Mouse (Mus musculus): ENCODE results near the gene Gm28048. TPM values are rescaled to one million over a fixed set of nuclear protein-coding genes. Genes with fewer than 3 reads are reported as not detected.

Gm28048 gene
- total RNA-seq, 2 experiments from 2014 or later: 28.5 to 55.4 TPM

- DNase-seq: peak; percentile 96
These were observed 8.7 kb upstream of the Gm28048 start, which contains the start of gene Cct4 for GRCm38 (mm10) chr11:22990393-22991126. Gene Cct4, plus strand, starts transcription at chr11:22990519.

GRCm38 (mm10) chr11:22989786-22990185, 7.9 kb upstream of the Gm28048 start:
- DNase-seq: no peak

GRCm38 (mm10) chr11:22987357-22987756, 5.5 kb upstream of the Gm28048 start:
- DNase-seq: peak; percentile 28 to 62

GRCm38 (mm10) chr11:22985510-22985909, 3.6 kb upstream of the Gm28048 start:
- DNase-seq: no peak

- DNase-seq: no peak
These were observed 956 bp upstream of the Gm28048 start for GRCm38 (mm10) chr11:22982846-22983245.

- peak in 1 of 2 experiments; percentile 25 for DNase-seq
These were observed 343 bp downstream of the Gm28048 start for GRCm38 (mm10) chr11:22981543-22981950.

- no peak for DNase-seq
These were observed 849 bp downstream of the Gm28048 start for GRCm38 (mm10) chr11:22981041-22981440.

GRCm38 (mm10) chr11:22979221-22979620, 2.7 kb downstream of the Gm28048 start:
- DNase-seq: no peak

- DNase-seq: no peak
These were observed 3.2 kb downstream of the Gm28048 start for GRCm38 (mm10) chr11:22978711-22979110.

GRCm38 (mm10) chr11:22978215-22978614, 3.7 kb downstream of the Gm28048 start:
- DNase-seq: no peak

- DNase-seq: no peak
These were observed 8.3 kb downstream of the Gm28048 start for GRCm38 (mm10) chr11:22973599-22973998.

GRCm38 (mm10) chr11:22972746-22973526, 9.0 kb downstream of the Gm28048 start:
- peak; percentile 86 to 89 for DNase-seq

- peak; percentile 73 to 80 for DNase-seq
These were observed 9.8 kb downstream of the Gm28048 start, which contains the start of gene Zrsr1 for GRCm38 (mm10) chr11:22971835-22972709. Gene Zrsr1, plus strand, starts transcription at chr11:22972005.

- DNase-seq: no peak
These were observed 11.3 kb downstream of the Gm28048 start for GRCm38 (mm10) chr11:22970546-22970945.

- no peak for DNase-seq
These were observed 12.4 kb downstream of the Gm28048 start for GRCm38 (mm10) chr11:22969486-22969885.

GRCm38 (mm10) chr11:22965503-22965902, 16.4 kb downstream of the Gm28048 start:
- peak; percentile 80 to 88 for DNase-seq

GRCm38 (mm10) chr11:22964401-22964800, 17.5 kb downstream of the Gm28048 start:
- no peak for DNase-seq

GRCm38 (mm10) chr11:22962101-22962500, 19.8 kb downstream of the Gm28048 start:
- DNase-seq: no peak

GRCm38 (mm10) chr11:22957791-22958374, 24.0 kb downstream of the Gm28048 start:
- no peak for DNase-seq

- peak; percentile 93 for DNase-seq
These were observed 25.1 kb downstream of the Gm28048 start for GRCm38 (mm10) chr11:22956830-22957229.

- DNase-seq: peak in 1 of 2 experiments; percentile 29
These were observed 25.5 kb downstream of the Gm28048 start for GRCm38 (mm10) chr11:22956346-22956745.

GRCm38 (mm10) chr11:22952668-22953067, 29.2 kb downstream of the Gm28048 start:
- no peak for DNase-seq
